Mouse (Mus musculus) heart, postnatal 36 days (tissue): ENCODE measurements around the gene Parp6. TPM values are rescaled to one million over a fixed set of nuclear protein-coding genes. Genes with fewer than 3 reads are reported as not detected.
A peak's percentile ranks its signal among the peaks of the same experiment; 100 is the strongest.

Experiments used
- DNase-seq, 2 experiments: peaks; one replicate each; pipeline ENCODE4 v3.0.0; 2021 to 2022
- intact Hi-C: fragments of 180-260 bp; cut with DNase I; formaldehyde crosslinking; loops from one replicate; pipeline ENCODE4 v1.15.1; 2025
- total RNA-seq, 2 experiments: library from RNA; stranded (reverse); gene quantifications; 2 replicates each; pipeline ENCODE4 v1.2.3; 2021

Gene Parp6
- total RNA-seq, 2 experiments from 2014 or later: 16.8 to 21.9 TPM

DNA sequence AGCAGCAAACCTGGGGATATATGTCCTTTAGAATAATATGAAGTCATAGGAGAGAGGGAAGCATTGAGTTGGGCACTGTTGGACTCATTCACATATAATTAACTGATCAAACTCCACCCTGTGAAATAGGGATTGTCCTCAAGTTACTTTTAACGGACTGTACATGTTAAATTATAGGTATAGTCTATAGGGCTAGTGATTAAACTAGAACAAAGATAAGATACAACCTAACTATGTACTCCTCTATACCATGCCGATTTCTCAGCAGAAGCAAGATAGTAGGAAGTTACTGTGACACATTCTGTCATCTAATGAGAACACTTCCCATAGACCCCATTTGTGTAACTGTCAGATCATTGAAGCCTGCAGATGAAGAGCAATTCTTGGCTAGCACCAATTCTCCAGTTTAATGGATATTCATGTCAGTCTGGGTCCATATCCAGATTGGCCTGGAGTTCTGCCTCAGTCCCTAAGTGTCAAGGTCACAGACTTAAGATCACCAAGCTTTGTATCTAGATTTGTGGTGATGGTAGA is 37.4 kb downstream of the Parp6 start:
- intact Hi-C loops: no loop called here

DNA sequence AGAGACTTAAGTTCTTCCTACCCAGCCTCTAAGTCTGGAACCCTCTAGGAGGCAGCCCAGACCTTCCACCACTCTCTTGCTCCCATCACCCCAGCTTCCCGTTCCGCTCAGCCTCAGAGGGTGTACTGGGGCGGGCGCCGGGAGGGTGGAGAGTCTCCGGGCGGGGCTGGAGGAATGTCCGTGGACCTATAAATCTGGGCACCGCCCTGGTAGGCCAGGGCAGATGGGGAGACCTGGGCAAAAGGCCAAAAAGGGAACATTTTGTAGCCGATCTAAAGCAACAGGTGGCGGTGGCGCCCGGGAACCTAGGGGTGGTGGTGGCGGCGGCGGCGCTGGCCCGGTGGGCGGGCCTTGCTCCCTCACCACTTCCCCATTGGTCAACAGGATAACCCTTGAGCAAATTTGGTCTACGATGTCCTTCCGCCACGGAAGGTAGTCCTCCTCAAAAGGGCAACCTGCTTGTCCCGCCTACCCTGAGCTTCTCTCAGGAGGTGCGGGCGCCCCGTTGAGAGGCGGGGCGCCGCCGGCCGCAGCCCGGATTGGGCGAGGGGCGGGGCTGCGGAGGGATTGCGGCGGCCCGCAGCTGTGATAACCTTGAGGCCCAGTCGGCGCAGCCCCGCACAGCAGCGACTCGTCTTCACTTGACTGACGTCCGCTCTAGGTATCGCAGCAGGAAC is 39.0 kb downstream of the Parp6 start, which contains the start of gene Pkm:
Pkm (plus strand) TSS at position 411 of the 677 bp plus-strand sequence.
- intact Hi-C loops: loop anchor here (2.0 to 5.0 kb wide), 4 partner anchors 37 to 1073 kb away; partner anchors contain the start of genes Arih1, Myo9a, Nptn and Senp8
- DNase-seq: peak; percentile 96

More for the DNA sequence above, 37.4 kb downstream of the Parp6 start:
- no peak for DNase-seq

DNA sequence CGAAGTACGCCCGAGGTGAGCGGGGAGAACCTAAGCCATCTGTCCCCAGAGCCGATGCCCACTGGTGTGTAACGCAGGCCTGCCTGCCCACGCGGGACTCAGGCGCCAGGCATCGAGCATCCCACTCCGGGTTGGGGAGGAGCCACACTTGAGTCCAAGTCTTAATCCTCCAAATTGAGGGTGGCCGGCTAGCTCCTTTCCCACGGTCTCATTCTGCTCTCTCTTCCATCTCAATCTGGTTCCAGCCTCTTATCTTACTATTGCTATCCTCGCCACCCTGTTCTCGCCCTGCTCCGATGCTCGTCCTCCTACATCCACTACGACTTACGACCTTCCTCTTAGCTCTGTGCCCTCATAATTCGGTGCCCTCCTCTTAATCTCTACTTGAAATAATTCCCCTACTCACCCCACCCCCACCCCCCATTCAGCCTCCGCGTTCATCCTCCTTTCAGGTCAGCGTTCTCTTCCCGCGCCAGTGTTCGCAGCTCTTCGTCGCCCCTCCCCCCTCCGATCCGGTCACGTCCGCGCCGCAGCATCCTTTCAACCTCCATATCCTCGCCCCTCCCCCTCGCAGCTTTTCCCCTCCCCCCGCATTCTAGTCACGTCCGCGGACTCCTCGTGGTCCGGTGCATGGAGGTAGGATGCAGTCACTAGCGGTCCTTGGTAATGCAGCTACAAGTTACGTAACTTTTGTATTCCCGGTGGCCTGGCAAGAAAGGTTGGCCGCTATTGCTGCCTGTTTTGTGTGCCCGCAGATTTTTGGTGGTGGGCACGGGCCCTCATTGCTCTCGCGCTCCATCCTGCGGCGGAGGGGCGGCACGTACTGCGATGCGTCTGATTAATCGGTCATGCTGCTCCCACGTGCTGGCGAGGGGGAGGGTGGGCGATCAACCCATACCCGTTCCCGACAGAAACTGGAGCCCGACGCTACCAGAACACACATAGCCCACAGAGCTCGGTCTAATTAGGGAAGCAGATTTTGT is 39.8 kb downstream of the Parp6 start:
- peak; percentile 71 for DNase-seq
- intact Hi-C loops: loop anchor here (2.0 to 5.0 kb wide), 4 partner anchors 38 to 1074 kb away; partner anchors contain the start of genes Arih1, Myo9a, Nptn and Senp8

DNA sequence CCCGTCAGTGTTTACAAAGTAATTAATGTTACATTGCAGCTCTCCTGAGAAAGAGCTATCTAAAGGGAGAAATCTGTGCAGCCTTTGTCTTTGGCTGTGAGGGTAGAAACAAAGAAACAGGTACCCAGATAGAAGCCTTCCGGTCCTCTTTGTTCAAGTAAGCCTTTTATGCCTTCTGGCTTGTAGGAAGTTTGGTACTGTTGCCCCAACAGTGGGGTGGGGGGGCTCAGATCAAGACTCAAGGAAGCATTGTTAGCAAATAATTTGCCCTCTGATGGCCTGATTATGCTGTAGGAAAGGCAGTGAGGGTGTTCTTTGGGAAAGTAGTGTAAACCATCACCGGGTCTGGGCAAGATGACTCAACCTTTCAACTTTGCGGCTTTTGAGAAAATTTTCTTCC is 41.1 kb downstream of the Parp6 start:
- no peak for DNase-seq
- intact Hi-C loops: loop anchor here (5.0 kb wide), 2 partner anchors 94 to 171 kb away; partner anchors contain the start of genes Arih1, Myo9a and Senp8

DNA sequence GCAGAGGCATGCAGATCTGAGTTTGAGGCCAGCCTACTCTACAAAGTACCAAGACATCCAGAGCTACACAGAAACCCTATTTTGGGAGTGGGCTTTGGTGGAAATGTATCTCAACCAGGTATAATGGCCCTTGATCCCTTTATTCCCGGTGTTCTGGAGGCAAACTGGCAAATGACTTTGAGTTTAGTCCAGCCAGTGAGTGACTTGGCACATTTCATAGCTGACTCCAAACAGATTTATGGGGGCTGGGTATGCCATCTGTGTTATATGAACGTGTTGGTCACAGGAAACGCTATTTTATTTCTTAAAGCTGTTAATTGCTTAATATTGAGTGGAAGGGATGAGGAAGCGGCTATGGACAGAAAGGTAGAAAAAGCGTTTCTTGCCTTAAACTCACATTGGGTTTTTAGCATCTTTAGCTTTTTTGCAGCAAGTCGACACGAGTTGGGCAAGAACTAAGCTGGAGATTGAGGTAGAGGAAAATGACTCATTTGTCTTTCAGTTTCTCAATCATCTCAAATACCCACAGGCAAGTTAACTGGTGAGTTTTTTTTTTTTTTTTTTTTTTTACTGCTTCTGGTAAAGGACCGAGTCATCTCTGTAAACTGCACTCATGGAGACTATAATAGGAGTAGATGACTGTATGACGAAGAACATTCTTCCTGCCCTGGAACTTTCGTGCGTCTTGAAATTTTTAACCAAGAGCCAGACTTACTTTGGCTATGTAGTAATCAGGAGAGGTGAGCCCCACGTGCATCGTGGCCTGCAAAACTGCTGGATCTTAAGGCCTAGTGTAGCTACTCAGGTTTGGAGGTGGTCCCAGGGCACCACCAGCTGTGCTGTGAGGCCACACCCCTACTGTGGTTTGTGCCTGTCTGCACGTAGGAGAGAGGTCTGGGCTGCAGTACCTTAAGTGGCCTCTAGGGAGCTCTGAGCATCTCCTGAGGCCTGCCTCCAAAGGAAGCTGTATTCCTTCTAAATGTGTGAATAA is 42.2 kb downstream of the Parp6 start:
- peak; percentile 83 to 84 for DNase-seq
- intact Hi-C loops: loop anchor here (2.0 to 5.0 kb wide), 3 partner anchors 15 to 172 kb away; partner anchors contain the start of genes Arih1, Myo9a and Senp8

DNA sequence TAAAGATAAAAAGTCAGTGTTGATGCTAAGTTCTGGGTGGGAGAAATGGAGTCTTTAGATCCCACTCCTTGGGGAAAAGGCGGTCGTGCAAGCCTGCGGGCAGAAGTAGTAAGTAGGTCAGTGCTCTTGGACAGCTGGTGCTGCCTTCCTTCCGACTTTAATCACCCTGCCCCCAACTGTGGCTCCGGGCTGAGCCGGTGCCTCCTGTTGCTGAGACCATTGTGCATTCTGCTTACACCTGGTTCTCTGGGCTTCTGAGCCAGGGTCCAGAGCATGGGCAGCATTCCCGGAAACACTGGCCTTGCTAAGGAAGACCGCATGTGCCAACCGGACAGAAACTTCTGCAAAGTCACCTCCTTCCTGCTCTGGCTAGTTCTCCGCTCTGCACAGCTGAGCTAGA is 43.3 kb downstream of the Parp6 start:
- DNase-seq: peak in 1 of 2 experiments; percentile 52
- intact Hi-C loops: loop anchor here (2.0 kb wide), 1 partner anchor 14 kb away; no protein-coding TSS in a partner anchor

DNA sequence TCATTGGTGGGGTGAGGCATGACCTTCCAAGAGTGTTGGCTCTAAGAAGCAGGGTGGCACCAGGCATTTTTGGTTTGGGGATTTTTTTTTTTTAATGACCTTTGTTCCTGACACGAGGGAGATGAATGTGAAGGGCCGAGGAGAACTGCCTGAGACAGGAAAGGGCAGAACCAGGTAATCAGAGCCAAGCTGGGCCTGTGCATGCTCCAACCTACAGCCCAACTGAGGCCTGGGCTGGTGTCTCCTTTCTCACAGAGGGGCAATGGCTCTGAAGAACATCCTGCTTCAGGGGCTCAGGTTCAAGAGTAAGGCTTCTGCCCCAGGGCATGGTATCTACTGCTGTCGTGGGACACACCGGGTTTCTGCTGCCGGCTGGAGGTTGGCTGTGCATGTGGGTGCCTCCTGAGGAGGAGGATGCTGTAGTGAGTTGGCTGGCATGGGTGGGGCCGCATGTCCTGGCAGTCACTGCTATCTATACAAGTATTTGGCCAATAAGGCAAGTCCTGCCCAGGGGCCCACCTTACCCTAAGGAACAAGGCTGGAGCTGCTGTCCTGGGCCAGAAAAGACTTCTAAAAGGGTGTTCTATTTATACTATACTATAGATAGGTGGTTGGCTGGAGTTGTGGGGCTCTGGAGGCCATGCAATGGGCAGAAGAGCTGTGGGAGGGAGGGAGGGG is 44.4 kb downstream of the Parp6 start:
- intact Hi-C loops: loop anchor here (2.0 kb wide), 1 partner anchor 13 kb away; no protein-coding TSS in a partner anchor
- no peak for DNase-seq

DNA sequence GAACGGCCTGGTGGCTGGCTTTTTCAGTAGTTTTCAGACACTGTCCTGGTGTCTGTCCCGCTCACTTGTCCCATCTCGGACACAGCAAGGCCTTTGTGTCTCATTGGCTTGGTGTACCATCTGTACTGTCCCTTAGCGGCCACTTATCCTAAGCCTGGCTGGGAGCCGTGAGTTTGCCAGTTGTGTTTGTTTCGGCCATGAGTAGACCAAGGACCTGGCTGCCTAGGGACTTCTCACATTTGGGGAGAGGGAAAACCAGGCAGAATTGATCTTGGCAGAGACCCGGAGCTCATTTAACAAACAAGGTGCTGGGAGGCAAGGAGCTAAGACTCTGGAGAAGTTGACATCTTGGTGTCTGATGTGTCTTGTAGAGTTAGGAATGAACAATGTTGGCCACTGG is 46.1 kb downstream of the Parp6 start:
- intact Hi-C loops: no loop called here
- DNase-seq: no peak

DNA sequence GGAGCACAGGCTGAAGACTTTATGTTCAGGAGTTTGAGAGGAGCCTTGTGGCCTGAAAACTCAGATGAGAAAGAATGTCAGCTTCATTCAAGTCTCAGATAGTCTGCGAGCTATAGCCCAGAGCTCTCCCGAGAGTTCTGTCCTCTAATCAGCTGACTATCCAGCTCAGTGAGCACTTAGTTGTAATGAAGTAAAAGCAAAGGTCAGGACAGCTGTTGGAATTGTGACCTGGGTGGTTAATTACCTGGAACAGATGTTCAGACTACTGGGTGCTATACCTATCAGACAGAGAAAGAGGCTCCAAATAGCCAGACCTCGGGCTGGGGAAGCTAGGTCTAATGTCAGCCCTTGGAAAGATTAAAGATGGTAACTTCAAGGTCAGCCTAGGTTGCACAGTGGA is 46.9 kb downstream of the Parp6 start:
- intact Hi-C loops: no loop called here
- no peak for DNase-seq

DNA sequence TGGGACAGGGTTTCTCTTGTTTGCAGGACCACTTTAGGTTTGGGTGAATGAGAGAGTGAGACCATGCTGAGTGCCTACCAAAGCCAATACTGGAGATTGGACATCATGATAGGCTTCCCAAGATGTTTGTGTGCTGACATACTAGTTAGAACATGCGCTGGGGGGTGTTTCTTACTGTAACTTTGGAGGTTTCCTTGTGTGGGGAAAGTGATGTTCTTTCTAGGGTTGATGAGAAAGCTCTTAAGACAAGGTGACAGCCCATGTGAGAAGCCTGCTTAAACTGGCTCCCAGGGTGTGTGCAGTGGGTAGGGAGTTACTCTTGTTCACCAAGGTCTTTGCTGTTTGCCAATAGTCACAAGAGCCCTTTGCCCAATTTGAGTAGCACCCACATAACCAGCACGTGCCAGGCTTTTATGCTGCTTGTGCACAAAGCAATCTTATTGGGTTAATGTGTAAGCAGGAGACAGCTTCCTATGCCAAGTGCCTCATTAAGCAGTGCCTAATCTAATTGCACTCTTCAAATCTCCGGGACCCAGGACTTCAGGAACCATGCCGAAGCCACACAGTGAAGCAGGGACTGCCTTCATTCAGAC is 47.7 kb downstream of the Parp6 start:
- intact Hi-C loops: no loop called here
- no peak for DNase-seq

DNA sequence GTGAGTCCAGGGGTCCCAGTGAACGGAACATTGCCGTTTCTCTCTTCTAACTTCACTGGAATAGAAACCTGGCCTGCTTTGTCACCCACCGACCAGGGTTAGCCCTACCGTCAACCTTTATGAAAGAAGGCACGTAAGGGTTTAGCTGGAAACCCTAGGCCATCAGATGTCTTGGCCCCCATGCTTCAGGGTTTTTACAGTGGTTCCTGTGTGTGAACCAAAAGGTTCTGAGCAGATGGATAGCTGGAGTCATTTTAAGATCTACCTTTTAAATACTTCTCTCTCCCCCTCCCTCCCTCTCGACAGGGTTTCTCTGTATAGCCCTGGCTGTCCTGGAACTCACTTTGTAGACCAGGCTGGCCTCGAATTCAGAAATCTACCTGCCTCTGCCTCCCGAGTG is 48.9 kb downstream of the Parp6 start:
- DNase-seq: no peak
- intact Hi-C loops: no loop called here

DNA sequence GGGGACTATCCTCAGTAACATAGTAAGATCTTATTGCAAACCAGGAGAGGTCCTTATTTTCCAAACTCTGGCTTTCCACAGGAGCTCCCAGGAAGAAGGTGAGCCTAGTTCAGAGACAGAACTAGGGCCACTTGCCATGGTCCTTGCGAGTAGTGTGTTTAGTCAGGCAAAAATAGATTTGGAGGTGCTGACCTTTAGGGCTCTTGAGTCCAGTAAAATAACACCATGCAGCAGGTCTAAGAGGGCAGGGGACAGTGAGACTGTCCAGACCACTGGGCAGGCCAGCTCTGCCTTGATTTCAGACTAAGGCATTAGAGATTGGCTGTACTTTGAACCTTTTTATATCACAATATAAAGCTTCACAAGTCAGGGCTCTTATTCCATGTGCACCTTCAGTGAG is 49.7 kb downstream of the Parp6 start:
- intact Hi-C loops: no loop called here
- DNase-seq: no peak

DNA sequence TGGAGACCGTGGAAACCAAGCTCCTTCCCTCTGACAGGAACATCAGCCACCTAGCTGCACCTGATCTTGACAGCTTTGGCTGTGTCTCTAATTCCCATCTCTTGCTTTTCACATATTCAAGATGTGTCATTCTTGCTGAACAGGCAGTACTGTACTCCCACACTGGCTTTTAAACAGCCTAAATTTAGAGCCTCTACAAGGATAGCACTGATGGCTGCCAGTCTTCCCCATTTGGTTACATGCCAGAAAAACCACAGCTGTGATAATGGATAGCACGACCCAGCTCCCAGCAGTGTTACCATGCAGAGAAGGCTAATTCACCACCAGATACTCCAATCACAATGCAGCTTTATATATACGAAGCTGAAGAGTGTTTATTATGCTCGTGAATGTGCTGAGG is 50.2 kb downstream of the Parp6 start:
- intact Hi-C loops: no loop called here
- DNase-seq: no peak

DNA sequence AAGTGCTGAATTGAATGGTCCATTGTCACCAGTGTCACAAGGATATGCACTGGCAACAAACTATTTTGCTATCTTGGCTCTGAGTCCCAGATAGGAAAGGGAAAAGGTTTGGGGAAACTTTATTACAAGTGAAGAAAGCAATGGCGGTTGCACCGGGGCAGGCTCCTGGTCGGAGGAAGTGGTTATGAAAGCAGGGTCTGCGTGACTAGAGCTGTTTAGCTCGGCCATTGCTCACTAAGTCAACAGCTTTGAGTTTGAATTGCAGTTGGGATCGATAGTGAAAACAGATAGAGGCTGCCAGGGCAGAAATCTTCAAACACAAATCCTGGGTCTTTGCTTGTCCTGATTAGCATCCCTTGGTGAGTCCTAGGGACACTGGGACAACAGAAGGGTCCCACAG is 50.8 kb downstream of the Parp6 start:
- intact Hi-C loops: no loop called here
- no peak for DNase-seq

DNA sequence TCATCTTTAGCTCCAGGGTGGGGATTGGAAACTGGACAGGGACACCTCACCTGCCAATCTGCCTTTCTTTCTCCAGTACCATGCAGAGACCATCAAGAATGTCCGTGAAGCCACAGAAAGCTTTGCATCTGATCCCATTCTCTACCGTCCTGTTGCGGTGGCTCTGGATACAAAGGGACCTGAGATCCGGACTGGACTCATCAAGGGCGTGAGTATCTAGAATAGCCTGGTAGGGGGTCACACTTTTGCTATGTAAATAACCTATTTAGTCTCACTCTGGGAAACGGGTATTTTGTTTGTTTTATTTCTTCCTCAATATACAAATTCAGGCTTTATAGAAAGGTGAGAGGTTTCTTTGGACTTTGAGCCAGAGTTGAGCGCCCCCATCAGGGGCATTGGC is 51.4 kb downstream of the Parp6 start:
- intact Hi-C loops: no loop called here
- DNase-seq: no peak

DNA sequence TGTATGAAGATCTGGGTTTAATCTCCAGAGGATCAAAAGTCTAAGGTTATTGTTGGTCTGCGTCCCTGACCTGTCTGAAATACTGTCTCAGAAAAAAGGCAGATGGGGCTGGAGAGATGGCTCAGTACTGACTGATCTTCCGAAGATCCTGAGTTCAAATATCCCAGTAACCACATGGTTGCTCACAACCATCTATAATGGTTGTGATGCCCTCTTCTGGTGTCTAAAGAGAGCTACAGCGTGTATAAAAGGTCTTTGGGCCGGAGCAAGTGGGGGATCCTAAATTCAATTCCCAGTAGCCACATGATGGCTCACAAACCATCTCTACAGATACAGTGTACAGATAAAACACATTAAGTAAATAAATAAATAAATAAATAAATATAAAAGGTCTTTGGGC is 52.1 kb downstream of the Parp6 start:
- intact Hi-C loops: no loop called here

DNA sequence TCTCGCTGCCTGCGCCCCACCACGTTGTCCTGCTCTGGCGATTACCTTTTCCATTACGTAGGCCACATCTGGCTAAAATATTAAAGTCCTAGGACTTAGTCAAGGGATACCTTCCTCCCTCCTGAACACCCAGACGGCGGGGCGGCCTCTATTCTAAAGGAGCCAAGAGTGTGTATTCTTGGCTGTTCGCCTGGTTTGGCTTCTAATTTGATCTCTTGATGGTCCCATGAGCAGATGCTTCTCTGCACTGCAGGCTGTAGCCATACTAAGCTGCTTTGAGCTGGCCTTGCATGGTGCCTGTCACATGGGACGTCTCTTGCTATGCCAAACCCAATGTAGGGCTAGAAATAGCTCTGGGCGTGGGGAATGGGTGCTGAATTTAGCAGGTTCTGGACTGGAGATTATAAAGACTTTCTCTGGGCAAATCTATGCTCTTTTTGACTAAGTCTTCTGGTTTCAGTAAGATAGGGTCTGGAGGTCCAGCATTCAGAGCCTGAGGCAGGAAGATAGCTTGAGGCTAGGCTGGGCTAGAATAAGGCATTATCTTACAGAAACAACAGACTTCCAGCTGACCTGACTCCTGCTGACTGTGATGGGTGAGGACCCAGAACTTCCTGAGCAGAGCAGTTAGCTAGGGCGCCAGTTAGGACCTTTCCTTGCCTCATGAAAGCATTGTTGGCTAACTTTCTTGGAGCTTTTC is 55.3 kb downstream of the Parp6 start:
- peak in 1 of 2 experiments; percentile 42 for DNase-seq
- intact Hi-C loops: no loop called here

More for the DNA sequence above, 52.1 kb downstream of the Parp6 start:
- DNase-seq: no peak

DNA sequence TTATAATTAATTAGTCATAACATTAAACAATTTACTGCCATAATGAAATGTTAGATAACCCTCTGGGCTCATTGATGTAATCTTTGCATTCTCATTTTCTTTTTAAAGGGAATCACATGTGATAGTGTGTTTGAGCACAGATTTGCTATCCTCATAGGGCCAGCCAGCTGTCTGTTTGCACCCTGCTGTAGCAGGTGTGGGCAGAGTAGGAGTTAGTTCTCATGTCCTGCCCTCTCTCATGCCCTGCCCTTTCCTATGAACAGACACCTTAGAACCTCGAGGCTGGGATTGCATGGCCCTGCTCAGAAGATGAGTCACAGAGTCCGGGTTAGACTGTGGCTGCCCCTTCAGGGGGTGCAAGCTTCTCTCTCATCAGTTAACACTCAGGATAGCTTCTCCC is 56.3 kb downstream of the Parp6 start:
- intact Hi-C loops: no loop called here
- DNase-seq: no peak
